Mouse (Mus musculus) neutrophil, adult 83 days (primary cell): Measurements from ENCODE around the gene Grin1. TPM values are rescaled to one million over a fixed set of nuclear protein-coding genes. Genes with fewer than 3 reads are reported as not detected.

ENCODE experiments used
- total RNA-seq, 2 experiments: library from RNA; stranded (reverse); gene quantifications; one replicate each; pipeline ENCODE4 v1.2.4; 2023

Gene Grin1
- not detected for total RNA-seq

GRCm38 (mm10) chr2:25318971-25319773 is at the start of gene Grin1:
Gene Grin1, minus strand, starts transcription at chr2:25319187.

GRCm38 (mm10) chr2:25365091-25365761 is 46.2 kb upstream of the Grin1 start, which contains the start of gene Uap1l1:
Gene Uap1l1, minus strand, starts transcription at chr2:25365682.

GRCm38 (mm10) chr2:25356208-25357079 is 37.5 kb upstream of the Grin1 start, which contains the start of gene Dpp7:
Gene Dpp7, minus strand, starts transcription at chr2:25356359.

GRCm38 (mm10) chr2:25332286-25333160 is 13.5 kb upstream of the Grin1 start, which contains the start of gene Man1b1:
Gene Man1b1, plus strand, starts transcription at chr2:25332338.

GRCm38 (mm10) chr2:25289651-25290050 is 29.3 kb downstream of the Grin1 start, which contains the start of gene Lrrc26:
Gene Lrrc26, plus strand, starts transcription at chr2:25289915.

GRCm38 (mm10) chr2:25287927-25288649 is 30.9 kb downstream of the Grin1 start, which contains the start of gene Tmem210:
Gene Tmem210, plus strand, starts transcription at chr2:25288145.

GRCm38 (mm10) chr2:25271827-25272511 is 47.0 kb downstream of the Grin1 start, which contains the start of the genes Ssna1 and Anapc2:
Gene Ssna1, minus strand, starts transcription at chr2:25272438.
Gene Anapc2, plus strand, starts transcription at chr2:25272478.

GRCm38 (mm10) chr2:25262291-25262767 is 56.7 kb downstream of the Grin1 start, which contains the start of gene Tprn:
Gene Tprn, plus strand, starts transcription at chr2:25262618.

GRCm38 (mm10) chr2:25255284-25255779 is 63.7 kb downstream of the Grin1 start, which contains the start of gene Tmem203:
Gene Tmem203, plus strand, starts transcription at chr2:25255439.

GRCm38 (mm10) chr2:25246183-25247072 is 72.6 kb downstream of the Grin1 start, which contains the start of gene AL732309.1:
Gene AL732309.1, minus strand, starts transcription at chr2:25246863.

GRCm38 (mm10) chr2:25242101-25242506 is 76.9 kb downstream of the Grin1 start, which contains the start of the genes Rnf208 and Cysrt1:
Gene Rnf208, plus strand, starts transcription at chr2:25242255.
Gene Cysrt1, minus strand, starts transcription at chr2:25242452.

Other genes with a start within 250 kb of the Grin1 start
- not detected for gene Entpd8, start 238.9 kb downstream of the Grin1 start, total RNA-seq
- gene Noxa1, start 224.0 kb downstream of the Grin1 start, total RNA-seq: not detected
- gene Nrarp, start 138.4 kb downstream of the Grin1 start, total RNA-seq: 1 to 10 TPM in 1 of 2 experiments, under 1 TPM in 1; 0.86 to 1.8 TPM
- gene Tor4a, start 122.3 kb downstream of the Grin1 start, total RNA-seq: 10 to 100 TPM; 40.2 to 43.9 TPM
- 10 to 100 TPM; 54.4 to 55.1 TPM for gene Nelfb, start 107.7 kb downstream of the Grin1 start, total RNA-seq
- under 1 TPM in 1 of 2 experiments, not detected in 1; 0.44 TPM for gene Stpg3, start 104.5 kb downstream of the Grin1 start, total RNA-seq
- gene Fam166a, start 100.4 kb downstream of the Grin1 start, total RNA-seq: not detected
- gene Tubb4b, start 94.5 kb downstream of the Grin1 start, total RNA-seq: 100 to 1,000 TPM; 295 to 367 TPM
- gene Slc34a3, start 84.8 kb downstream of the Grin1 start, total RNA-seq: not detected
- gene Rnf224, start 82.4 kb downstream of the Grin1 start, total RNA-seq: not detected
- gene Rnf208, start 76.9 kb downstream of the Grin1 start, total RNA-seq: under 1 TPM in 1 of 2 experiments, not detected in 1; 0.55 TPM
- not detected for gene Cysrt1, start 76.7 kb downstream of the Grin1 start, total RNA-seq
- gene AL732309.1, start 72.3 kb downstream of the Grin1 start, total RNA-seq: 1 to 10 TPM; 1.2 to 3.4 TPM
- gene Tmem203, start 63.7 kb downstream of the Grin1 start, total RNA-seq: 10 to 100 TPM; 16.7 to 17.8 TPM
- 10 to 100 TPM in 1 of 2 experiments, 1 to 10 TPM in 1; 9.3 to 13.0 TPM for gene Tprn, start 56.6 kb downstream of the Grin1 start, total RNA-seq
- gene Ssna1, start 46.7 kb downstream of the Grin1 start, total RNA-seq: 10 to 100 TPM; 65.3 to 70.3 TPM
- gene Anapc2, start 46.7 kb downstream of the Grin1 start, total RNA-seq: 10 to 100 TPM; 67.8 to 79.9 TPM
- gene Tmem210, start 31.0 kb downstream of the Grin1 start, total RNA-seq: not detected
- not detected for gene Lrrc26, start 29.3 kb downstream of the Grin1 start, total RNA-seq
- 10 to 100 TPM; 35.1 to 42.7 TPM for gene Man1b1, start 13.2 kb upstream of the Grin1 start, total RNA-seq
- 10 to 100 TPM; 13.4 to 14.6 TPM for gene Dpp7, start 37.2 kb upstream of the Grin1 start, total RNA-seq
- gene Uap1l1, start 46.5 kb upstream of the Grin1 start, total RNA-seq: 10 to 100 TPM; 24.1 to 29.2 TPM
- gene Sapcd2, start 53.1 kb upstream of the Grin1 start, total RNA-seq: 10 to 100 TPM in 1 of 2 experiments, 1 to 10 TPM in 1; 9.8 to 12.2 TPM
- not detected for gene Entpd2, start 76.7 kb upstream of the Grin1 start, total RNA-seq
- 1 to 10 TPM in 1 of 2 experiments, not detected in 1; 1.0 TPM for gene Npdc1, start 80.2 kb upstream of the Grin1 start, total RNA-seq
- gene Fut7, start 104.1 kb upstream of the Grin1 start, total RNA-seq: 10 to 100 TPM; 20.7 to 24.1 TPM
- gene Abca2, start 109.5 kb upstream of the Grin1 start, total RNA-seq: 10 to 100 TPM; 21.7 to 22.3 TPM
- gene Clic3, start 137.7 kb upstream of the Grin1 start, total RNA-seq: not detected
- gene Paxx, start 141.9 kb upstream of the Grin1 start, total RNA-seq: 10 to 100 TPM; 47.2 to 49.2 TPM
- gene Ptgds, start 150.9 kb upstream of the Grin1 start, total RNA-seq: not detected
- gene Lcn12, start 174.7 kb upstream of the Grin1 start, total RNA-seq: not detected
- 10 to 100 TPM; 25.2 to 34.4 TPM for gene Fbxw5, start 181.6 kb upstream of the Grin1 start, total RNA-seq
- gene C8g, start 182.5 kb upstream of the Grin1 start, total RNA-seq: under 1 TPM in 1 of 2 experiments, not detected in 1; 0.95 TPM
- 10 to 100 TPM; 21.7 to 24.5 TPM for gene Traf2, start 227.8 kb upstream of the Grin1 start, total RNA-seq
- 100 to 1,000 TPM in 1 of 2 experiments, 10 to 100 TPM in 1; 97.5 to 101 TPM for gene Edf1, start 238.7 kb upstream of the Grin1 start, total RNA-seq